Mouse (Mus musculus): ENCODE measurements around the gene Tmie.

DNA sequence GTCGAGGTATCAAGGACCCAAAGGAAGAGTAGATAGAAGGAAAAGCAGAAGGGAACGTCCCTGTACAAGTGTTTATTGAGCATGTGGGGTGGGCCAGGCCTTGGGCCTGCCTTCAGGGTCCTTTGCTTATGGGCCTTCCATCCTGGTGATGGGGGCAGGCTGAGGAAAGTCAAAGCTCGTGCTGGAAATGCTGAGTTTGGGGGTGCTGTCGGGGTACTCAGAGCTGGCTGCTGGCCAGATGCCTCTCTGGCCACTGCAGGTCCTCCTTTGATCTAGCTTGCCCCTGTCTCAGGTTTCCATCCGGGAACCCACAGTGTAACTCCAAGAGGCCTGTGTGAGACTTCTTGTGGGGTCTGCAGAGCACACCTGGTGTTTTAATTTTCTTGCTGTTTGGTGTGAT, 21.4 kb downstream of the Tmie start:
- no peak for TF ChIP-seq MAFK (IDR thresholded peaks at IDR 0.05; ENCODE audit: insufficient replicate concordance, low read length)
- no peak for TF ChIP-seq CTCF (conservative IDR thresholded peaks at IDR 0.05 in 1 of 2, IDR thresholded peaks at IDR 0.05 in 1 of 2; ENCODE audit: low read depth in 2 of 2, low read length in 2 of 2)
- no peak for TF ChIP-seq POLR2A (IDR thresholded peaks at IDR 0.05; ENCODE audit: low read depth, low read length)
- no peak for TF ChIP-seq PAX5 (IDR thresholded peaks at IDR 0.05; ENCODE audit: low read length)
- TF ChIP-seq POLR2AphosphoS2 (IDR thresholded peaks at IDR 0.05; ENCODE audit: low read depth, low read length): no peak
- no peak for TF ChIP-seq RAD21 (IDR thresholded peaks at IDR 0.05; ENCODE audit: low read depth, low read length)
- TF ChIP-seq TCF12 (IDR thresholded peaks at IDR 0.05; ENCODE audit: low read depth, low read length): no peak
- TF ChIP-seq USF2 (conservative IDR thresholded peaks at IDR 0.05; ENCODE audit: low read depth, low read length): no peak
- TF ChIP-seq ZMIZ1 (IDR thresholded peaks at IDR 0.05; ENCODE audit: low read depth, low read length): no peak

Data from CH12.LX (cell line).